Mouse (Mus musculus) monocyte, adult 5-6 weeks (primary cell): ENCODE data around the gene Prpf39. TPM values are rescaled to one million over a fixed set of nuclear protein-coding genes. Genes with fewer than 3 reads are reported as not detected.

Source experiments
- ATAC-seq: fragments of 153-309, 156-312 bp; replicated peaks from 2 replicates; pipeline ENCODE4 v1.8.0; 2017; ENCODE audit warnings: mild to moderate bottlenecking; ENCODE audit not compliant: low TSS enrichment, insufficient number of reproducible peaks, severe bottlenecking, poor library complexity, low FRiP score
- total RNA-seq: library from RNA; stranded (forward); fragments of 200-1000, 200-491, 200-594 nt; gene quantifications from 3 replicates; pipeline ENCODE4 v1.2.3, GENCODE M21; 2017

Gene Prpf39
- total RNA-seq: 95.9 to 148 TPM (median 102 TPM) in 3 replicates

GRCm38 (mm10) chr12:65036190-65036870 is at the start of gene Prpf39:
Prpf39 (plus strand) TSS chr12:65036333.
- ATAC-seq: peak; percentile 81

GRCm38 (mm10) chr12:65007725-65008124 is 28.4 kb upstream of the Prpf39 start:
- ATAC-seq: no peak

- ATAC-seq: no peak
These were observed 13.3 kb upstream of the Prpf39 start for GRCm38 (mm10) chr12:65022842-65023241.

- ATAC-seq: no peak
These were observed 319 bp upstream of the Prpf39 start for GRCm38 (mm10) chr12:65035839-65036189.

GRCm38 (mm10) chr12:65036892-65037545 is 886 bp downstream of the Prpf39 start:
- no peak for ATAC-seq

- peak; percentile 60; the same call in 1 of the 2 replicates for ATAC-seq
These were observed 1.4 kb downstream of the Prpf39 start for GRCm38 (mm10) chr12:65037546-65037937.

GRCm38 (mm10) chr12:65048799-65049198 is 12.7 kb downstream of the Prpf39 start:
- no peak for ATAC-seq

- ATAC-seq: no peak
These were observed 22.1 kb downstream of the Prpf39 start for GRCm38 (mm10) chr12:65058203-65058602.

GRCm38 (mm10) chr12:65061082-65061481 is 24.9 kb downstream of the Prpf39 start:
- no peak for ATAC-seq

GRCm38 (mm10) chr12:65065241-65065640 is 29.1 kb downstream of the Prpf39 start:
- ATAC-seq: peak; percentile 79

- ATAC-seq: no peak
These were observed 30.1 kb downstream of the Prpf39 start for GRCm38 (mm10) chr12:65066234-65066633.

GRCm38 (mm10) chr12:65068409-65068808 is 32.3 kb downstream of the Prpf39 start:
- no peak for ATAC-seq

GRCm38 (mm10) chr12:65072911-65073610 is 36.9 kb downstream of the Prpf39 start:
- ATAC-seq: peak; percentile 8

GRCm38 (mm10) chr12:65073611-65074178 is 37.6 kb downstream of the Prpf39 start, which contains the start of gene Fkbp3:
Fkbp3 (minus strand) TSS chr12:65074007.
- ATAC-seq: peak; percentile 85

GRCm38 (mm10) chr12:65074651-65075050 is 38.5 kb downstream of the Prpf39 start:
- no peak for ATAC-seq

GRCm38 (mm10) chr12:65075085-65075732 is 39.1 kb downstream of the Prpf39 start, which contains the start of gene Fancm:
Fancm (plus strand) TSS chr12:65075603.
- peak; percentile 60 for ATAC-seq

- no peak for ATAC-seq
These were observed 39.7 kb downstream of the Prpf39 start for GRCm38 (mm10) chr12:65075733-65076310.

- ATAC-seq: no peak
These were observed 40.8 kb downstream of the Prpf39 start for GRCm38 (mm10) chr12:65076906-65077305.
